Mouse (Mus musculus) heart, adult 2 months (tissue): Measurements from ENCODE around the gene Psme2.

Source experiments
- CTCF ChIP-seq: fragments of 200-600 bp; IDR thresholded peaks from 2 replicates; pipeline ENCODE4 v1.8.1; 2022; ENCODE audit warnings: antibody characterized with exemption, mild to moderate bottlenecking, moderate library complexity
- EP300 ChIP-seq: fragments of 200-500 bp; IDR thresholded peaks from 2 replicates; pipeline ENCODE4 v1.6.1; 2011; ENCODE audit warnings: low read depth, low read length, control low read depth; ENCODE audit not compliant: insufficient read depth

GRCm38 (mm10) chr14:55551347-55551746 is 39.6 kb downstream of the Psme2 start:
- no peak for TF ChIP-seq CTCF
- no peak for TF ChIP-seq EP300
